ENCODE assay signal across 9 mouse cellular contexts in the genomic region with DNA sequence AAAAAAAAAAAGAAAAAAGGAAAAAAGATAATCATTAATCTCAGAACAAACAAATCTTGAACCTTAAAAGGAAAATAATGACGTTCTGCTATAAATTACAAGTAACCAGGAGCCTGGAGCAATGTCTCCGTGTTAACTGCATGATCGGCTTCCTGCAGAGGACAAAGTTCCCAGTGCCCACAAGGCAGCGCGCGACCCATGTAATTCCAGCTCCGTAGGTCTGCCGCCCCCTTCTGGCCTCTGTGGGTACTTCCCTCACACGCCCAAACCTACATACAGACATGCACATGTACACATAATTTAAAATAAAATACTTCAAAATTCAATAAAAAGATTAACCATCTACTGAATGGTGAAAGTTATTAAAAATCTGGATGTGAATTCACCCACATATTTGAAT. TPM values are rescaled to one million over a fixed set of nuclear protein-coding genes. Genes with fewer than 3 reads are reported as not detected.
A peak's percentile ranks its signal among the peaks of the same experiment; 100 is the strongest.
DNase-seq lines count a peak whose midpoint lies in the region; ATAC-seq and TF ChIP-seq lines count a peak whose summit lies in the region.
"Had no signal": no experiment of that assay in that cellular context is flagged by ENCODE, and none has a peak within 500 bp of the region (broad histone marks: within the 10 kb centered on the region; RNA-seq: fewer than 3 reads in every experiment).

No protein-coding gene starts in this region.

- H3K4me1 ChIP-seq in spleen, adult 2 months (ENCODE audit: control insufficient read depth, insufficient read depth, insufficient read length) = no peaks in the 10 kb centered on the region
- H3K4me1 ChIP-seq in limb, embryonic 11.5 days (ENCODE audit: control insufficient read depth, insufficient read depth, low read length) = no peaks in the 10 kb centered on the region
- H3K4me1 ChIP-seq in forebrain, embryonic 14.5 days (ENCODE audit: control insufficient read depth, insufficient read depth, low read length) = no peaks in the 10 kb centered on the region
- H3K4me1 ChIP-seq: liver, embryonic 13.5 days had no signal

- H3K36me3 ChIP-seq in spleen, adult 2 months (ENCODE audit: control insufficient read depth, insufficient read depth, low read length) = no peaks in the 10 kb centered on the region
- H3K36me3 ChIP-seq in limb, embryonic 11.5 days (ENCODE audit: control insufficient read depth, insufficient read depth, low read length) = no peaks in the 10 kb centered on the region
- H3K36me3 ChIP-seq in forebrain, embryonic 14.5 days (ENCODE audit: control insufficient read depth, insufficient read depth, low read length) = no peaks in the 10 kb centered on the region
- H3K36me3 ChIP-seq: liver, embryonic 13.5 days had no signal

- intact Hi-C loops in gastrocnemius, adult 2 months (cut with DNase I) = no loop called here

- 70% methylated on average over 9 of the region's 9 CpGs for WGBS in spleen, adult 2 months
- WGBS in limb, embryonic 11.5 days = 43% methylated on average over 9 of the region's 9 CpGs
- WGBS in forebrain, embryonic 14.5 days = 51% methylated on average over 9 of the region's 9 CpGs

- no peak for TF ChIP-seq POLR2A in spleen, adult 2 months (IDR thresholded peaks at IDR 0.05; ENCODE audit: low read depth, low read length)

- H3K4me2 ChIP-seq in limb, embryonic 11.5 days (ENCODE audit: low read depth, severe bottlenecking) = no peak overlapping the region
- H3K4me2 ChIP-seq in forebrain, embryonic 14.5 days (ENCODE audit: low read length) = no peak overlapping the region
- H3K4me2 ChIP-seq: liver, embryonic 13.5 days had no signal

- no peak for DNase-seq in gastrocnemius, adult 2 months
- no peak for DNase-seq in gastrocnemius, adult 18-20 months (ENCODE audit: low spot score)
- DNase-seq in spleen, adult 2 months (ENCODE audit: low read depth in 1 of 2, low spot score in 2 of 2) = no peak
- no peak for DNase-seq in spleen, adult 12 weeks (ENCODE audit: low spot score)
- peak; percentile 54 for DNase-seq in limb, embryonic 11.5 days (ENCODE audit: low spot score)
- no peak for DNase-seq in forebrain, embryonic 14.5 days (ENCODE audit: low spot score)
- DNase-seq in frontal cortex, postnatal 25 days (ENCODE audit: low spot score in 2 of 2) = no peak
- DNase-seq in layer of hippocampus, adult 8-10 months (ENCODE audit: low spot score in 2 of 2) = no peak
- DNase-seq: liver, embryonic 13.5 days had no signal

- TF ChIP-seq CTCF in gastrocnemius, adult 2 months (IDR thresholded peaks at IDR 0.05) = peak; percentile 31
- TF ChIP-seq CTCF in spleen, adult 2 months (IDR thresholded peaks at IDR 0.05; ENCODE audit: extremely low read depth, insufficient read depth, insufficient read length, insufficient replicate concordance) = peak; percentile 11; the same call in 1 of the 2 replicates

- H3K4me3 ChIP-seq in gastrocnemius, adult 2 months = no peak overlapping the region
- H3K4me3 ChIP-seq in spleen, adult 2 months (ENCODE audit: extremely low read depth, insufficient read depth, insufficient read length) = no peak overlapping the region
- no peak overlapping the region for H3K4me3 ChIP-seq in limb, embryonic 11.5 days (ENCODE audit: low read depth, low read length)
- H3K4me3 ChIP-seq in forebrain, embryonic 14.5 days (ENCODE audit: low read depth, low read length) = no peak overlapping the region
- H3K4me3 ChIP-seq: liver, embryonic 13.5 days had no signal

- H3K27me3 ChIP-seq in spleen, adult 2 months (ENCODE audit: control insufficient read depth, insufficient read depth, low read length) = no peaks in the 10 kb centered on the region
- H3K27me3 ChIP-seq in limb, embryonic 11.5 days (ENCODE audit: control insufficient read depth, insufficient read depth, low read length) = no peaks in the 10 kb centered on the region
- H3K27me3 ChIP-seq in forebrain, embryonic 14.5 days (replicated peaks; ENCODE audit: control insufficient read depth, insufficient read depth, low read length) = no peaks in the 10 kb centered on the region
- H3K27me3 ChIP-seq: liver, embryonic 13.5 days had no signal

- no peak overlapping the region for H3K27ac ChIP-seq in gastrocnemius, adult 2 months
- H3K27ac ChIP-seq in spleen, adult 2 months (ENCODE audit: insufficient read depth, low read length) = no peak overlapping the region
- no peak overlapping the region for H3K27ac ChIP-seq in limb, embryonic 11.5 days (replicated peaks; ENCODE audit: low read depth, low read length)
- H3K27ac ChIP-seq in forebrain, embryonic 14.5 days (ENCODE audit: low read depth, low read length) = no peak overlapping the region
- H3K27ac ChIP-seq: liver, embryonic 13.5 days had no signal

- no peak overlapping the region for H3K9ac ChIP-seq in limb, embryonic 11.5 days (ENCODE audit: low read length)
- H3K9ac ChIP-seq in forebrain, embryonic 14.5 days (ENCODE audit: low read length) = no peak overlapping the region
- H3K9ac ChIP-seq: liver, embryonic 13.5 days had no signal

- no peaks in the 10 kb centered on the region for H3K9me3 ChIP-seq in limb, embryonic 11.5 days (ENCODE audit: control insufficient read depth, low read length)
- no peaks in the 10 kb centered on the region for H3K9me3 ChIP-seq in forebrain, embryonic 14.5 days (replicated peaks; ENCODE audit: control insufficient read depth, low read length)
- H3K9me3 ChIP-seq: liver, embryonic 13.5 days had no signal

- ATAC-seq in limb, embryonic 11.5 days (ENCODE audit: insufficient number of reproducible peaks, low FRiP score, low TSS enrichment, low read depth) = no peak
- ATAC-seq in forebrain, embryonic 14.5 days = no peak

RNA-seq across cellular contexts. Expression of a gene that starts 39.6 kb away (rescaled TPM):
- total RNA-seq in gastrocnemius, adult 2 months (2021) = under 1 TPM; 0.43 to 0.73 TPM
- 1 to 10 TPM in 1 of 2 experiments, under 1 TPM in 1; 0.27 to 1.0 TPM for total RNA-seq in gastrocnemius, adult 18-20 months (2021)
- 0.69 and 1.7 TPM in 2 replicates for polyA plus RNA-seq in spleen, adult 2 months (2012; rRNA removed)
- polyA plus RNA-seq in limb, embryonic 11.5 days (2014; fragmentation: Nextera tagmentation; extraction: Ambion mirVana) = 42.4 and 44.9 TPM in 2 replicates
- polyA plus RNA-seq in forebrain, embryonic 14.5 days (2014; fragmentation: Nextera tagmentation; extraction: Ambion mirVana) = 8.3 and 9.1 TPM in 2 replicates
- under 1 TPM in 3 of 4 experiments, not detected in 1; 0.36 to 0.72 (median 0.43) TPM for total RNA-seq in layer of hippocampus, adult 8-10 months (2022)
